Mouse (Mus musculus) yolk sac, embryonic 10.5 days (tissue): ENCODE results near the gene Bcl2l1.

ENCODE experiments used
- DNase-seq: peaks from one replicate; pipeline ENCODE4 v3.0.0-alpha.2; 2017; ENCODE audit warnings: low spot score

Gene Bcl2l1

DNA sequence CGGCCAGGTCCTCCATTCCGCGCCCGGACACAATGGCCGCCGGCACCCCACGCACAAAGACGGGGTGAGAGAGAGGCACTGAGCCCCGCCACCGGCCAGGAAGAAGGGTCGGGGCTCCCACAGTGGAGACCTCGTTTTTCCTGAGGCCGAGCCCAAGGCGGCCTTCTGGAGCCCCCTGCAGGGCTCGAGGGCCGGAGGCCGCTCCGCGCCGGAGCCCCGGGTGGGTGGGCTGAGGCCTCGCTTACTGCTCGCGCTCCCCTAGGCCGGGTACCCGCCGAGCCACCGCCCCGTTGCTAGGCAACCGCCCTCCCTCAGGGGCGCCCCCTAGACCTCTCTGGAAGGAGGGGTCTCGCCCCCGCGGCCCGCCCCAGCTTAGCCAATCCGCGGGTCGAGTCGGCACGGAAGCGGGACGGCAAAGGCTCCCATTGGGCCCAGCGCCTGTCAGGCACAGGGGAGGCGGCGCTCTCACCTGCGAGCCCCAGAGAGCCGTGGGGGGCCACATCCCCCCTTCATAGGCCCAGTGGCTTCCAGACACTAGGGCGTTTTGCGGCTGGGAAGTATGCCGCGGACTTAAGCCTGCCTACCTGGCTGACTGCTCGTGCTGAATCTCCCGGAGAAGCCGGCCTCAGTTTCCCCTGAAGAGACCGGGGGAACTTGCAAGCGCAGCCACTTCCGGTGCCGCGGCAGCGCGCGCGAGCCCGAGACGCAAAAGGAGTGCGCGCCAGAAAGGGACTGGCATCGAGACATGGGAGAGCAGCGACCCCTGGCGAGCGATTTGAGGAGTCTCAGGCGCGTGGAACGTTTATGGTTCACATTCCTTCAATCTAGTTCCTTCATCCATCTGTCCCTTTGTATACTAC is at the start of gene Bcl2l1:
Gene Bcl2l1 (minus strand): TSS at position 710 of the 860 bp plus-strand sequence.
- DNase-seq: peak; percentile 99

DNA sequence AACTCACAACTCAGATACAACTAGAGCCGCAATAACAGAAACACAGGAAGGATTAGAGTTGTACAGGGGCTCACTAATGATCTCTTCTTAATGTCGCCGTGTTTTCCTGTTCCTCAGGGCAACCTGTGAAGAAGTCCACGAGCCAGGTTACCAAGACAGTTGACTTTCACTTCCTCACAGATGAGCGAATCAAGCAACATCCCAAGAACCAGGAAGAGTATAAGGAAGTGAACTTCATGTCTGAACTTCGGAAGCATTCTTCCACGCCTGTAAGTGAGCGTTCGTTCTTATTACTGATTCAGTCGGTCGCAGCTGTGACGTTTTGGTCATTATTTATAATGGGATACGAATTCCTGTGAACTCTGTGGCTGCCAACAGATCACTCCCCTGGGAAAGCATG is 49.4 kb upstream of the Bcl2l1 start:
- no peak for DNase-seq

DNA sequence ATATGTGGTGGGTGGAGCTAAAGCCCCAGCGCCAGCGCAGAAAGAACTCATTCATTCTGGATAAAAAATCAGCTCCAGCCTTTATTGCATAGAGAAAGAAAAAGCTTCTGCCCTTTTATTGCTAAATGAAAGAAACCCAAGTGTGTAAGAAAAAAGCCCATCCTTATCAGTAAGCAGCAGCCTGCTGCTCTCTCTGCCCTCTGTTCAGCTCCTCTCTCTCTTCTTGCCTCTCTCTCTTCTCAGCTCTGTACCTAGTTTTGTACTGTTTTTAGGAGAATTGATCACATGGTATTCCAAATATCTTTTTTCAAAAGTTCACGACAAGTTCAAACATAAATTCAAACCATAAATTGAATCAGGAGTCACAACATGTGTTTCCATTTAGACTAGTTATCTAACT is 46.7 kb upstream of the Bcl2l1 start:
- no peak for DNase-seq

DNA sequence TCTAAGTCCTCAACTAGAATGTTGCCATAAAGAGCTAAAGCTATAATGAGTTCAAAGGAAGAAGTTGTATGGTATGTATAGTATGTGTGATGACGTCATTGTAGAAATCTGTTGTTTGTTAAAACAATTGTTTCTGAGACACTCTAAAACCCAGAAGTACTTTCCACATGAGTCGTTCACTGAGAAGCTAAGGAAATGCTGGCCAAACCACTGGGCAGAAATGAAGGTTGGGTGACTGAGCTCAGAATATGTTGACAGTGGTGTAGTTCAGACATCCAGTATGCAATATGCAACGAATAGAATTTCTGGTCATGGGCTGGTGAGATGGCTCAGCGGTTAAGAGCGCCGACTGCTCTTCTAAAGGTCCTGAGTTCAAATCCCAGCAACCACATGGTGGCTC is 31.8 kb upstream of the Bcl2l1 start:
- DNase-seq: no peak

DNA sequence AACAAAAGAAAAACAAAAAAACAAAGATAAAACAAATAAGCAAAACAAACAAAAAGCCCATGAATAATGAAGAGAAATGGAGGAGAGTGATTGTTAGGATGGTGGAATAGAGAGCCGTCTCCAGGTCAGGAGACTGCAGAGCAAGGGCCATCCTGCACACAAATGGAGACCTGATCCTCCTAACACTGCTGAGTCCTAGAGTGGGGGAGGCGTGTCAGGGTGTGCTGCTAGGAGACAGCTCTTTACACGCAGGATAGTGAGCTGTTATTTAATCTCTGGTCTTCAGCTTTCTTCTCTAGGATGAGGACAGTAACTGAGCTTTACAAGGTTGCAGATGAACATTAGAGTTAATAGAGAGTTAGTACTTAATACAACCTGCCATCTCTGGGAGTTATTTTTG is 31.1 kb upstream of the Bcl2l1 start:
- no peak for DNase-seq

GRCm38 (mm10) chr2:152861891-152862290 is 30.4 kb upstream of the Bcl2l1 start:
- no peak for DNase-seq

DNA sequence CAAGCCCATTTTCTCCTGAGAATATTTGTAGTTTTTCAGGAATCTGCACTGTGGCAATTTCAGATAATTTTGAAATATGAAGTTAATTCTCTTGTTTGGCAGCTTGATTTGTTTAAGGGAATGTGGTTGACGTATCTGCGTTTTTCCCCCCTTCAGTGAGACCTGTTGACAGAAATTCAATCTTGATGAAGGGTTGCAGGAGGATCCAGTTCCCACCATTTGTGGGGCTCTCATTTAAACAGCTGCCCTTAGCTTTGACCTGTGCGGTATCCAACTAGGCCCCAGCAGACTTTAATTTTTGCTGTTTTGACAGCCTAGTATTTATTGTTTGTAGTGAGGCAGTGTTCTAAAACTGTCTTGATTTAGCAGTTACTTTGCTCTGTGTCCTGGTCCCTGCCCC is 28.0 kb upstream of the Bcl2l1 start:
- DNase-seq: no peak

GRCm38 (mm10) chr2:152848466-152848865 is 16.9 kb upstream of the Bcl2l1 start:
- no peak for DNase-seq

- DNase-seq: peak; percentile 99
Measured at GRCm38 (mm10) chr2:152847815-152848302, 16.3 kb upstream of the Bcl2l1 start, which contains the start of gene Tpx2. Gene Tpx2 (plus strand): TSS chr2:152847964.

DNA sequence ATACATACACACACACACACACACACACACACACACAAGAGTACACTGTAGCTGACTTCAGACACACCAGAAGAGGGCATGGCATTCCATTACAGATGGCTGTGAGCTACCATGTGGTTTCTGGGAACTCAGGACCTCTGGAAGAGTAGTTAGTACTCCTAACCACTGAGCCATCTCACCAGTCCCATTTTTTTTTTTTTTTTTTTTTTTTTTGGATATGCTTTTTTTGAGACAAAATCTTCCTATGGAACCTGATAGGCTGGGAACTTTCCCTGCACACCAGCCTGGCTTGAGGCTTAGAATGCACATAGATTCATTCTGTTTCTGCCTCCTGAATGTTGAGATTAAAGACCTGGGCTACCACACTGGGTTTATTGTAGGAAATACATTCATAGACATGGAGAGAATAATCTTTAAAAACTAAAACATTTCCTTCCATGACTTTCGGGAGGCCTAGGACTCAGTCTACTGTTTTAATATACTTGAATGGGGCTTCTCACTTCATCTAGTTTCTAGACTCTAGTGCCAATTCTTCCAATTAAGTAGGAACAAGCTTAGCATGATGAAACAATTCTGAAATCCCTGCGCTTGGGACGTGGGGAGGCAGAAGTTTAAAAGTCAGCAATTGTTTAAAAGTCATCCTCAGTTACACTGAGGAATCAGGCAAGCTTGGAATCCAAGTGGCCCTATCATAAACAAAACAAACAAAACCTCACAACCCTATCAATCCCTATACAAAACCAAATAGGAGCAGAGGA is 15.7 kb upstream of the Bcl2l1 start:
- DNase-seq: no peak

DNA sequence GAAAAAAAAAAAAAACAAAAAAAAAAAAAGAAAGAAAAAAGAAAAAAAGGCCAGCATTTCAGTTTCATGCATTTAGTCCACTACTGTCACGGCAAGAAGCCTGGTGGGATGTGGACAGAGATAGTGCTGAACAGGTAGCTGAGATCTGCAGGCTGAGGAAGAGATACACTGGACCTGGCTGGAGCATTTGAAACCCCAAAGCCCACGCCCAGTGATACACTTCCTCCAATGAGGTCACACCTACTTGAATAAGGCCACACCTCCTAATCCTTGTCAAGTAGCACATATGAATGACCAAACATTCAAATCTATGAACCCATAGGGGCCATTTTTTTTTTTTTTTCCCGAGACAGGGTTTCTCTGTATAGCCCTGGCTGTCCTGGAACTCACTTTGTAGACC is 11.2 kb upstream of the Bcl2l1 start:
- DNase-seq: no peak

- DNase-seq: no peak
Measured at GRCm38 (mm10) chr2:152839256-152839655, 7.7 kb upstream of the Bcl2l1 start.

DNA sequence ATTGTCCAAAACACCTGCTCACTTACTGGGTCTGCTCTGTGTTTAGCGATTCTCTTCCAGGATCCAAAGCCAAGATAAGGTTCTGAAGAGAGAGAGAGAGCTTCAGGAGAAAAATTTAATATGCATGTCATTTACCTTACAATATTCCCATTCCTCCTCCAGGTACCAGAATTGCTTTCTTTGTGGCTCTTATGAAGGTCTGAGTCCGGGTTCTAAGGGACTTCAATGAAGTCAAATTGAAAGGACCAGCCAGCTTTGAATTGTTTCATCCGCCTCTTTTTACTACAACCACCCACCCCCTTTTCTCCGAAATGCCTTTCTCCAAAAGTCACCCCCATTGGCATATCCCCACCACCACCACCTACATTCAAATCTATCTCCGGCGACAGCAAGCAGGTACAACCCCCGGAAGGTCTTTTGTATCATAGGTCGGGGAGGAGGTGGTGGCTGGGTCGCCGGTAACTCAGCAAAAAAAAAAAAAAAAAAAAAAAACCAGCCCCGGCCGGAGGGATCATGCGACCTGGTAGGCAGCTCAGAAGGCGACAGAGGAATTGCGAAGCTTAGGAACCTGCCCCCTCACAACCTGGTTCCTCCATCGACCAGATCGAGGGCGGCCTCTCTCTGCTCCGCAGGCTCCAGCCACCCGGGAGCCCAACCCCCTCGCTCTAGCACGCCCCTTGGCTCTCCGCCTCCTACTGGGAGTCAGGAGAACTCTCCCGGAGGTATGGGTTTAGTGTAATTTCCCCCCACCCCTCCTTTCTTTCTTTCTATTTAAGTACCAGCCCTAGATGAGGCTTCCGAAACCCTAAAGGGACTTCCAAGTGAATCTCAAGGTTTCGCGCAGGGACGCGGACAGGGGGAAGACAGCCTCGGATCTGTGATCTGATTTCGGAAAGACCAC is 1.3 kb downstream of the Bcl2l1 start:
- DNase-seq: peak; percentile 89

GRCm38 (mm10) chr2:152829367-152829881 is 2.1 kb downstream of the Bcl2l1 start:
- peak; percentile 27 for DNase-seq

GRCm38 (mm10) chr2:152828532-152828931 is 3.0 kb downstream of the Bcl2l1 start:
- peak; percentile 43 for DNase-seq

GRCm38 (mm10) chr2:152828011-152828370 is 3.5 kb downstream of the Bcl2l1 start:
- peak; percentile 82 for DNase-seq

GRCm38 (mm10) chr2:152827321-152828010 is 4.1 kb downstream of the Bcl2l1 start:
- DNase-seq: no peak

GRCm38 (mm10) chr2:152826481-152826880 is 5.0 kb downstream of the Bcl2l1 start:
- no peak for DNase-seq

DNA sequence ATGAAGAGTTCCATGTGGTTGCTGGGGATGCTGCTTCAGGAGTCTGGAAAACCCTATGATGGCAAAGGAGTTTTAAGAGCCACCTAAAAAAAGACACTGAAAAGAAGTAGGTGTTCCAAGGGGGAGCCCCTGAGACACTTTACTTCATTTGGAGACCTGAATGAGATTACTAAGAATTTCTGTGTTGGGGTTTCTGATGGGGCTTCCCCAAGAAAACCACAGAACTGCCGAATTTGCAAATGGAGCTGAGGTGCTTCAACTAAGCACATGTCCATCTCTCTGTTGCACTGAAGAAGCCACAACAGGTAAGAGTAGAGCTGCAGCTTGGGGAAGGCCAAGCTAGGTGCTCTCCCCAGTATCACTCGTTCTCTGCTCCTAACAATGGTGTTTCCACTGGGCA is 5.8 kb downstream of the Bcl2l1 start:
- no peak for DNase-seq

DNA sequence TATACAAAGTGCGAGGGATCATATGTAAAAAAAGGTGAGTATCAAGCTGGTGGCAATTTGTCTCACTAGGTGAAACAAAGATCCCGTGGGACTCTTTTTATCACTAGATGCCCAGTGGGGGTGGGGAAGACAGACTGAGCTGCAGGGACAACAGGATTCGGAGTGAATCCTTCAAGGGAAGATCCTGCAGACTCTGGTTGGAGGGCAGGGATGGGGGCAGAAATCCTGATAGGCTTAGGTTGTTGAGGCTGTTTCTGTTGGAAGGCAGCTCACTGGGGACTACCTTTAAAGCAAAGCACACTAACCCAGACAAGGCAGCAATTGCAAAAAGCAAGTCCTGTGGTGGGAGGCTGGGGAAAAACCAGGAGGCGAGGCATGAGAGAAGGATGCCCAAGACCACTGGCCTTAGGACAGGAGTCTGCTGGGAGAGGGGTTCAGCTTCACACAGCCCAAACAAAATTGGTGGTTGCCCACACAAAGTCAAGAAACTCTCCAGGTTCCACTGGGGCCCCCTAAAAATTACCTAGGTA is 6.3 kb downstream of the Bcl2l1 start:
- no peak for DNase-seq
